Mouse (Mus musculus) myocyte (in vitro differentiated cells): Measurements from ENCODE around the gene Plod1.

Experiments
- CEBPB ChIP-seq: IDR thresholded peaks from 2 replicates; pipeline ENCODE4 v1.6.1; 2011; ENCODE audit warnings: mild to moderate bottlenecking, moderate library complexity; ENCODE audit not compliant: poor library complexity, insufficient read depth, severe bottlenecking
- E2F4 ChIP-seq: IDR thresholded peaks from one replicate; pipeline ENCODE4 v1.6.1; 2011; ENCODE audit warnings: mild to moderate bottlenecking, control low read depth, moderate library complexity; ENCODE audit not compliant: insufficient read depth
- MAX ChIP-seq: IDR thresholded peaks from one replicate; pipeline ENCODE4 v1.6.1; 2011; ENCODE audit warnings: low read depth, mild to moderate bottlenecking, control low read depth
- MYOD1 ChIP-seq, 3 experiments: IDR thresholded peaks; one replicate each; pipeline ENCODE4 v1.6.1; 2011; ENCODE audit warnings: control low read depth in 2 of 3, low read depth in 2 of 3, mild to moderate bottlenecking in 2 of 3, moderate library complexity in 1 of 3; ENCODE audit not compliant: insufficient read length in 2 of 3, control insufficient read depth in 1 of 3
- POLR2A ChIP-seq: IDR thresholded peaks from one replicate; pipeline ENCODE4 v1.6.1; 2011; ENCODE audit warnings: low read depth, mild to moderate bottlenecking, control low read depth, moderate library complexity; ENCODE audit not compliant: insufficient read length
- TCF12 ChIP-seq: IDR thresholded peaks from one replicate; pipeline ENCODE4 v1.6.1; 2011; ENCODE audit warnings: mild to moderate bottlenecking, control low read depth; ENCODE audit not compliant: poor library complexity, insufficient read depth, severe bottlenecking
- TCF3 ChIP-seq: IDR thresholded peaks from one replicate; pipeline ENCODE4 v1.6.1; 2011; ENCODE audit warnings: low read depth, control low read depth; ENCODE audit not compliant: insufficient read length
- USF1 ChIP-seq: IDR thresholded peaks from one replicate; pipeline ENCODE4 v1.6.1; 2011; ENCODE audit warnings: low read depth, mild to moderate bottlenecking, control low read depth, moderate library complexity

DNA sequence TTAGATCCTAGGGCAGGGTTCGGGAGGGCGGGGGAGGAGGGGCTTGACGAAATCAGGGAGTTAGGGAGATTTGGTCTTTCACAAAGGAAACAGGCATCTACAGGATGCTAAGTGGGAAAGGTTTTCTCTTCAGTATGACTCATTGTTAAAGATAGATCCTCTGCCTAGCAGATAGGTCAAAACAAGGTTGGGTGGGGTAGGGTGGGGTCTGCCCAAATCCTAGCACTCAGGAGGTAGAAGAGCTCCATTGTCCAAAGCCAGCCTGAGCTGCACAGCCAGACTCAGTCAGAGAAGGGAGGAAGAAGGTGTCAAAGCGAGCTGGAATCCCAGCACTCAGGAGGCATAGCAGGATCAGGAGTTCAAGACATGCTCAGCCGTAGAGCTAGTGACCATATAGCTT, 919 bp upstream of the Plod1 start:
- no peak for TF ChIP-seq POLR2A
- TF ChIP-seq E2F4 = no peak
- TF ChIP-seq USF1 = no peak
- no peak for TF ChIP-seq CEBPB
- TF ChIP-seq MYOD1 (IDR thresholded peaks at IDR 0.05; ENCODE audit: control insufficient read depth in 1 of 3, insufficient read length in 2 of 3, low read depth in 2 of 3) = no peak
- no peak for TF ChIP-seq TCF3
- TF ChIP-seq MAX = no peak
- TF ChIP-seq TCF12 = no peak
